Mouse (Mus musculus) B cell, adult (primary cell): ENCODE measurements around the gene Vmn1r234. TPM values are rescaled to one million over a fixed set of nuclear protein-coding genes. Genes with fewer than 3 reads are reported as not detected.

Source experiments
- total RNA-seq: library from RNA; stranded (reverse); gene quantifications from 4 replicates; pipeline ENCODE4 v1.2.4, GENCODE M21; 2023; ENCODE audit not compliant: inconsistent age

Gene Vmn1r234
- not detected in 4 replicates for total RNA-seq

DNA sequence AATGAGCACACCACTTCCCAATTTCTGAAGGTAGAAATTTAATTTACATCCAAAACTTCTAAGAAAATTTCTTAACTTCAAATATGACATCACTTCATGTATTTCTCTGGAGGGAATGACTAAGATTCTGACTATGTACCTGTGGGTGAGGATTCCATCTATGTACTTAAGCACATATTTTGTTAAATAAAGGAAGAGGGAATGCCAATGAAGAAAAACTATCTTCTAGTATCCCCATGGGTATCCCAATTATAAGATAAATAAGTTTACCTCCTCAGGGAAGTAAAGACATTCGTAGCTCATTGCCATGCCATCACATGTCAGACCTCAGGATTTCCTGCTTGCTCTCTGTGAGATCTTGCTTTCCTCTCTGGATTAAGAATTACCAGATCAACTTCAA, at the start of gene Vmn1r234:
Gene Vmn1r234, plus strand, starts transcription at position 301 of the 400 bp plus-strand sequence.

GRCm38 (mm10) chr17:21256111-21256510, 30.2 kb downstream of the Vmn1r234 start, which contains the start of gene Vmn1r235:
Gene Vmn1r235, plus strand, starts transcription at chr17:21256411.

GRCm38 (mm10) chr17:21282642-21283041, 56.8 kb downstream of the Vmn1r234 start, which contains the start of gene Vmn1r236:
Gene Vmn1r236, plus strand, starts transcription at chr17:21282942.

Other genes with a start within 250 kb of the Vmn1r234 start
- not detected in 4 replicates for gene Vmn1r233, start 229.6 kb upstream of the Vmn1r234 start, total RNA-seq
- gene Zfp160, start 217.2 kb upstream of the Vmn1r234 start, total RNA-seq = 14.4 to 18.0 TPM (median 16.1 TPM) in 4 replicates
- gene Vmn1r235, start 30.3 kb downstream of the Vmn1r234 start, total RNA-seq = not detected in 4 replicates
- not detected in 4 replicates for gene Vmn1r236, start 56.9 kb downstream of the Vmn1r234 start, total RNA-seq
- gene Vmn1r237, start 85.8 kb downstream of the Vmn1r234 start, total RNA-seq = not detected in 4 replicates
- gene Zfp677, start 157.7 kb downstream of the Vmn1r234 start, total RNA-seq = 4.2 to 5.2 TPM (median 4.9 TPM) in 4 replicates
- gene Zfp54, start 197.1 kb downstream of the Vmn1r234 start, total RNA-seq = 1.4 to 3.2 TPM (median 2.0 TPM) in 4 replicates
- 13.1 to 15.9 TPM (median 14.6 TPM) in 4 replicates for gene Zfp51, start 224.3 kb downstream of the Vmn1r234 start, total RNA-seq